Mouse (Mus musculus): ENCODE results near the gene Vmn1r163. TPM values are rescaled to one million over a fixed set of nuclear protein-coding genes. Genes with fewer than 3 reads are reported as not detected.
"Not testable (repeated sequence)": the region's sequence is repeated elsewhere in the genome, so short reads cannot be mapped to it uniquely, and the experiment has no call there.

The Vmn1r163 gene
- polyA plus RNA-seq (2012; rRNA removed): not detected in 2 replicates

DNA sequence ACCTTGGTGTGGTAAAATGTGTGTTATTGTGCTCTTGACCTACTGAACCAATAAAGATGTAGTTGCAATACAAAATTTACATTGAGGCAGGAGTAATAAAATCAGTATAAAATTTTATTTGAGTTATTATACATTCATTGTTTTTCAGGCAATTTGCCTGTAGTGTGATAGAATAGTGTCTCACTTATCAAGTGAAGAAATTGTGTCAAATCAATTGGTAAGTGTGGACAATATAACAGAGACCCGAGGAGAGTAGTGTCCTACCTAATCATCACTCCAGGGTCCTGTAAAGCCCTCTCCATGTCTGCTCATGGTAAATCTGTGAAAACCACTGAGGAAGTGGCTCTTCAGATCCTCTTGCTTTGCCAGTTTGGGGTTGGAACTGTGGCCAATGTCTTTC, at the start of gene Vmn1r163:
TSS of gene Vmn1r163 (plus strand) at position 301 of the 400 bp plus-strand sequence.
- not testable (repeated sequence) for DNase-seq; H3K4me1 ChIP-seq (replicated peaks; ENCODE audit: control insufficient read depth, insufficient read depth, low read length); H3K27ac ChIP-seq (ENCODE audit: control insufficient read depth, insufficient read depth, low read length); H3K4me3 ChIP-seq (ENCODE audit: control insufficient read depth, insufficient read depth, low read length); H3K27me3 ChIP-seq (ENCODE audit: control insufficient read depth, insufficient read depth, low read length); H3K36me3 ChIP-seq (ENCODE audit: control insufficient read depth, insufficient read depth, low read length)
- no CpG with 5 or more reads among the region's 1 CpGs for WGBS

DNA sequence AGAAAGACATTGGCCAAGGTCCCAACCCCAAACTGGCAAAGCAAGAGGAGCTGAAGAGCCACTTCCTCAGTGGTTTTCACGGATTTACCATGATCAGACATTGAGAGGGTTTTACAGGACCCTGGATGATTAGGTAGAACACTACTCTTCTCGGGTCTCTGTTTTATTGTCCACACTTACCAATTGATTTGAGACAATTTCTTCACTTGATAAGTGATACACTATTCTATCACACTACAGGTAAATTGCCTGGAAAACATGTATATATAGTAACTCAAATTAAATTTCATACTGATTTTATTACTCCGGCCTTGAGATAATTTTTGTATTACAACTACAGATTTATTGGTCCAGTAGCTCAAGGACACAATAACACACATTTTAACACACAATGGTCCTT, 35.5 kb upstream of the Vmn1r163 start, which contains the start of gene Gm4216:
TSS of gene Gm4216 (minus strand) at position 101 of the 400 bp plus-strand sequence.
- not testable (repeated sequence) for H3K4me3 ChIP-seq (ENCODE audit: control insufficient read depth, insufficient read depth, low read length); H3K4me1 ChIP-seq (replicated peaks; ENCODE audit: control insufficient read depth, insufficient read depth, low read length); DNase-seq; H3K36me3 ChIP-seq (ENCODE audit: control insufficient read depth, insufficient read depth, low read length); H3K27ac ChIP-seq (ENCODE audit: control insufficient read depth, insufficient read depth, low read length); H3K27me3 ChIP-seq (ENCODE audit: control insufficient read depth, insufficient read depth, low read length)
- no CpG with 5 or more reads among the region's 3 CpGs for WGBS

DNA sequence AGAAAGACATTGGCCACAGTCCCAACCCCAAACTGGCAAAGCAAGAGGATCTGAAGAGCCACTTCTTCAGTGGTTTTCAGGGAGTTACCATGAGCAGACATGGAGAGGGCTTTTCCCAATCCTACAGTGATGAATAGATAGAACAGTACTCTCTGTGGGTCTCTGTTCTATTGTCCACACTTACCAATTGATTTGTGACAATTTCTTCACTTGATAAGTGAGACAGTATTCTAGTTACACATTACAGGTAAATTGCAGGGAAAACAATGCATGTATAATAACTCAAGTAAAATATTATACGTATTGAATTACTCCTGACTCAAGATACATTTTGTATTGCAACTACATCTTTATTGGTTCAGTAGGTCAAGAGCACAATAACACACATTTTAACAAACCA, 12.0 kb downstream of the Vmn1r163 start, which contains the start of gene Gm8720:
TSS of gene Gm8720 (minus strand) at position 101 of the 400 bp plus-strand sequence.
- H3K36me3 ChIP-seq (ENCODE audit: control insufficient read depth, insufficient read depth, low read length); DNase-seq; H3K27me3 ChIP-seq (ENCODE audit: control insufficient read depth, insufficient read depth, low read length); H3K4me1 ChIP-seq (replicated peaks; ENCODE audit: control insufficient read depth, insufficient read depth, low read length); H3K27ac ChIP-seq (ENCODE audit: control insufficient read depth, insufficient read depth, low read length); H3K4me3 ChIP-seq (ENCODE audit: control insufficient read depth, insufficient read depth, low read length): not testable (repeated sequence)
- WGBS: no CpG with 5 or more reads among the region's 1 CpGs

Other genes with a start within 250 kb of the Vmn1r163 start
- not detected in 2 replicates for gene Vmn1r159, start 211.9 kb upstream of the Vmn1r163 start, polyA plus RNA-seq (2012; rRNA removed)
- gene Vmn1r160, start 184.3 kb upstream of the Vmn1r163 start, polyA plus RNA-seq (2012; rRNA removed): not detected in 2 replicates
- not detected in 2 replicates for gene Gm4214, start 70.9 kb upstream of the Vmn1r163 start, polyA plus RNA-seq (2012; rRNA removed)
- not detected in 2 replicates for gene Gm4216, start 35.6 kb upstream of the Vmn1r163 start, polyA plus RNA-seq (2012; rRNA removed)
- gene Gm8720, start 11.9 kb downstream of the Vmn1r163 start, polyA plus RNA-seq (2012; rRNA removed): not detected in 2 replicates
- not detected in 2 replicates for gene Gm10662, start 88.9 kb downstream of the Vmn1r163 start, polyA plus RNA-seq (2012; rRNA removed)
- not detected in 2 replicates for gene Vmn1r165, start 161.8 kb downstream of the Vmn1r163 start, polyA plus RNA-seq (2012; rRNA removed)
- gene Vmn1r166, start 196.1 kb downstream of the Vmn1r163 start, polyA plus RNA-seq (2012; rRNA removed): not detected in 2 replicates
- not detected in 2 replicates for gene Gm6902, start 223.4 kb downstream of the Vmn1r163 start, polyA plus RNA-seq (2012; rRNA removed)
- not detected in 2 replicates for gene Nlrp4e, start 245.7 kb downstream of the Vmn1r163 start, polyA plus RNA-seq (2012; rRNA removed)